Mouse (Mus musculus) ES-E14 (cell line): Measurements from ENCODE around the gene Gpr183. TPM values are rescaled to one million over a fixed set of nuclear protein-coding genes. Genes with fewer than 3 reads are reported as not detected.

Experiments
- DNase-seq: peaks from one replicate; pipeline ENCODE4 v3.0.0-alpha.2; 2013; ENCODE audit warnings: low read depth, low spot score
- H3K27ac ChIP-seq: 2 replicates; pipeline ENCODE4 v1.5.1; 2012; ENCODE audit warnings: low read depth, mild to moderate bottlenecking, low read length, moderate library complexity, mixed read lengths; ENCODE audit not compliant: poor library complexity, insufficient read depth, severe bottlenecking
- H3K36me3 ChIP-seq: 2 replicates; pipeline ENCODE4 v1.6.1; 2012; ENCODE audit warnings: mild to moderate bottlenecking, low read length, moderate library complexity, mixed read lengths; ENCODE audit not compliant: control insufficient read depth, poor library complexity, insufficient read depth, severe bottlenecking
- H3K4me1 ChIP-seq, 2 experiments: fragments of 150-350 bp in 1 of 2; sonication (generic) in 1 of 2; 2 replicates each; pipeline ENCODE4 v1.6.1; 2012; ENCODE audit warnings: low read length in 2 of 2, mild to moderate bottlenecking in 1 of 2, mixed read lengths in 1 of 2; ENCODE audit not compliant: control insufficient read depth in 2 of 2, insufficient read depth in 2 of 2, poor library complexity in 1 of 2
- H3K4me3 ChIP-seq, 2 experiments: fragments of 150-350 bp in 1 of 2; sonication (generic) in 1 of 2; 2 replicates each; pipeline ENCODE4 v1.5.1; 2012; ENCODE audit warnings: low read length in 2 of 2, low read depth in 1 of 2, mild to moderate bottlenecking in 1 of 2, mixed read lengths in 1 of 2; ENCODE audit not compliant: insufficient read depth in 1 of 2, poor library complexity in 1 of 2, severe bottlenecking in 1 of 2
- H3K9ac ChIP-seq: 2 replicates; pipeline ENCODE4 v1.6.1; 2012; ENCODE audit warnings: low read depth, mild to moderate bottlenecking, low read length, mixed read lengths; ENCODE audit not compliant: poor library complexity, insufficient read depth, severe bottlenecking
- H3K9me3 ChIP-seq: fragments of 150-350 bp; sonication (generic); 2 replicates; pipeline ENCODE4 v1.6.1; 2012; ENCODE audit warnings: low read depth, mild to moderate bottlenecking, low read length; ENCODE audit not compliant: control insufficient read depth, insufficient read depth
- CHD2 ChIP-seq: IDR thresholded peaks from 2 replicates; pipeline ENCODE4 v1.6.1; 2014; ENCODE audit warnings: mild to moderate bottlenecking, low read depth, low read length, inconsistent platforms
- HCFC1 ChIP-seq: IDR thresholded peaks from 2 replicates; pipeline ENCODE4 v1.6.1; 2012; ENCODE audit warnings: low read length, inconsistent platforms, borderline replicate concordance; ENCODE audit not compliant: insufficient read depth
- MAFK ChIP-seq: IDR thresholded peaks from 2 replicates; pipeline ENCODE4 v1.6.1; 2014; ENCODE audit warnings: mild to moderate bottlenecking, low read depth, low read length, inconsistent platforms; ENCODE audit not compliant: insufficient read depth
- ZC3H11A ChIP-seq: IDR thresholded peaks from 2 replicates; pipeline ENCODE4 v1.6.1; 2012; ENCODE audit warnings: low read depth, mild to moderate bottlenecking, inconsistent platforms, low read length, borderline replicate concordance
- ZNF384 ChIP-seq: IDR thresholded peaks from 2 replicates; pipeline ENCODE4 v1.6.1; 2012; ENCODE audit warnings: low read depth, low read length, inconsistent platforms
- in situ Hi-C, 2 experiments: fragments of 600-800 bp; cut with MboI; formaldehyde crosslinking; loops; one replicate each; pipeline ENCODE4 v1.15.1; 2025; ENCODE audit warnings: low sequenced_read_pairs in 2 of 2, inconsistent platforms in 1 of 2; ENCODE audit not compliant: unreplicated experiment in 2 of 2
- total RNA-seq: library from RNA; depleted of rRNA; stranded (reverse); fragments of 300-350 nt; gene quantifications from 2 replicates; pipeline ENCODE4 v1.2.3, GENCODE M21; 2012

The Gpr183 gene
- total RNA-seq, 1 experiment = 0.45 TPM

- H3K4me3 ChIP-seq = no peak overlapping the region
- in situ Hi-C loops = no loop called here
- no peaks in the 10 kb centered on the region for H3K9me3 ChIP-seq
- H3K9ac ChIP-seq = no peak overlapping the region
- H3K4me1 ChIP-seq = 0 out of 4 replicates have a peak, but pooled peaks cover 0 to 2% of the 10 kb centered on the region in 2 experiments
- no peak for DNase-seq
- no peak for TF ChIP-seq ZC3H11A
- TF ChIP-seq HCFC1 = no peak
- no peak for TF ChIP-seq ZNF384
- no peak for TF ChIP-seq CHD2
- TF ChIP-seq MAFK = no peak
- H3K36me3 ChIP-seq = no peaks in the 10 kb centered on the region
- no peak overlapping the region for H3K27ac ChIP-seq
These were observed 4.0 kb downstream of the Gpr183 start for GRCm38 (mm10) chr14:121960997-121961396.

GRCm38 (mm10) chr14:121960531-121960930 lies 4.5 kb downstream of the Gpr183 start:
- Histone ChIP-seq H3K9me3 (no peaks in the 10 kb centered on the region), H3K27ac (no peak overlapping the region), H3K9ac (no peak overlapping the region), H3K4me1 (0 out of 4 replicates have a peak, but pooled peaks cover 0 to 2% of the 10 kb centered on the region in 2 experiments), H3K4me3 (no peak overlapping the region), H3K36me3 (no peaks in the 10 kb centered on the region)
- in situ Hi-C loops = no loop called here
- TF ChIP-seq MAFK (no peak), ZNF384 (no peak), CHD2 (no peak), HCFC1 (no peak), ZC3H11A (no peak)
- DNase-seq = no peak

- Histone ChIP-seq H3K4me1 (0 out of 4 replicates have a peak, but pooled peaks cover 0 to 2% of the 10 kb centered on the region in 2 experiments), H3K27ac (no peak overlapping the region), H3K9me3 (no peaks in the 10 kb centered on the region), H3K36me3 (no peaks in the 10 kb centered on the region), H3K9ac (no peak overlapping the region), H3K4me3 (no peak overlapping the region)
- TF ChIP-seq CHD2 = no peak
- no peak for TF ChIP-seq HCFC1
- no peak for TF ChIP-seq ZNF384
- TF ChIP-seq ZC3H11A = no peak
- no peak for TF ChIP-seq MAFK
- no peak for DNase-seq
- in situ Hi-C loops = no loop called here
These were observed 5.0 kb downstream of the Gpr183 start for GRCm38 (mm10) chr14:121960031-121960430.

GRCm38 (mm10) chr14:121959538-121959980 lies 5.4 kb downstream of the Gpr183 start:
- in situ Hi-C loops = no loop called here
- no peak for TF ChIP-seq MAFK
- TF ChIP-seq ZNF384 = no peak
- no peak for TF ChIP-seq CHD2
- no peak for TF ChIP-seq ZC3H11A
- TF ChIP-seq HCFC1 = no peak
- no peak for DNase-seq

More at GRCm38 (mm10) chr14:121959538-121959980, 5.4 kb downstream of the Gpr183 start:
- Histone ChIP-seq H3K9ac (no peak overlapping the region), H3K4me3 (no peak overlapping the region), H3K4me1 (0 out of 4 replicates have a peak, but pooled peaks cover 0 to 2% of the 10 kb centered on the region in 2 experiments), H3K36me3 (no peaks in the 10 kb centered on the region; the same call in 1 of the 2 replicates), H3K27ac (no peak overlapping the region), H3K9me3 (no peaks in the 10 kb centered on the region)
